Mouse (Mus musculus) kidney, embryonic 16.5 days (tissue): Measurements from ENCODE around the gene Faf1. TPM values are rescaled to one million over a fixed set of nuclear protein-coding genes. Genes with fewer than 3 reads are reported as not detected.

Experiments
- ATAC-seq: fragments of 200-750 bp; cut with Nextera tagmentation; 2 replicates; pipeline ENCODE4 v1.8.0; 2017; ENCODE audit warnings: moderate TSS enrichment; ENCODE audit not compliant: low FRiP score, low TSS enrichment
- H3K27ac ChIP-seq: fragments of 300-500 bp; sonication (generic); 2 replicates; pipeline ENCODE4 v1.5.1; 2014; ENCODE audit warnings: low read length
- H3K27me3 ChIP-seq: fragments of 300-500 bp; sonication (generic); 2 replicates; pipeline ENCODE4 v1.6.1; 2014; ENCODE audit warnings: low read length, control low read depth, mixed read lengths; ENCODE audit not compliant: insufficient read depth
- H3K36me3 ChIP-seq: fragments of 300-500 bp; sonication (generic); 2 replicates; pipeline ENCODE4 v1.6.1; 2014; ENCODE audit warnings: low read length, control low read depth, mixed read lengths; ENCODE audit not compliant: insufficient read depth
- H3K4me1 ChIP-seq: fragments of 300-500 bp; sonication (generic); 2 replicates; pipeline ENCODE4 v1.6.1; 2014; ENCODE audit warnings: low read length, control low read depth, mixed read lengths; ENCODE audit not compliant: insufficient read depth
- H3K4me2 ChIP-seq: fragments of 300-500 bp; sonication (generic); replicated peaks from 2 replicates; pipeline ENCODE4 v1.6.1; 2014; ENCODE audit warnings: low read depth, low read length
- H3K4me3 ChIP-seq: fragments of 300-500 bp; sonication (generic); 2 replicates; pipeline ENCODE4 v1.5.1; 2014; ENCODE audit warnings: mild to moderate bottlenecking, low read length
- H3K9ac ChIP-seq: fragments of 300-500 bp; sonication (generic); replicated peaks from 2 replicates; pipeline ENCODE4 v1.6.1; 2014; ENCODE audit warnings: low read length
- H3K9me3 ChIP-seq: fragments of 300-500 bp; sonication (generic); 2 replicates; pipeline ENCODE4 v1.6.1; 2016; ENCODE audit warnings: low read length, control low read depth
- WGBS: fragments of 180-500 bp; shearing (Covaris S2); extraction: QIAGEN DNeasy Blood & Tissue Kit; methylation state at CpG from one replicate; pipeline ENCODE4 v1.1.7; 2014; 5-methylcytosine and 5-hydroxymethylcytosine counted together
- polyA plus RNA-seq: library from polyadenylated mRNA; unstranded; fragments of >200 nt; fragmentation: Nextera tagmentation; extraction: Ambion mirVana; gene quantifications from 2 replicates; pipeline ENCODE4 v1.2.1, GENCODE M21; 2015

Faf1 gene
- polyA plus RNA-seq, 1 experiment from 2014 or later = 17.8 TPM

- no peak overlapping the region for H3K4me3 ChIP-seq
- H3K4me2 ChIP-seq = no peak overlapping the region
- H3K4me1 ChIP-seq = no peaks in the 10 kb centered on the region
- H3K27ac ChIP-seq = no peak overlapping the region
- ATAC-seq = no peak
- WGBS = 66% methylated on average over 4 of the region's 4 CpGs
- no peaks in the 10 kb centered on the region for H3K9me3 ChIP-seq
- 0 out of 2 replicates have a peak, but pooled peaks cover 2% of the 10 kb centered on the region for H3K36me3 ChIP-seq
- H3K27me3 ChIP-seq = no peaks in the 10 kb centered on the region
- H3K9ac ChIP-seq = no peak overlapping the region
Observed at GRCm38 (mm10) chr4:109884333-109884732, 207.9 kb downstream of the Faf1 start.

- no peak for ATAC-seq
- H3K27ac ChIP-seq = no peak overlapping the region
- no peaks in the 10 kb centered on the region for H3K27me3 ChIP-seq
- H3K4me1 ChIP-seq = no peaks in the 10 kb centered on the region
- WGBS = 86% methylated on average over 6 of the region's 6 CpGs
- no peak overlapping the region for H3K9ac ChIP-seq
- H3K9me3 ChIP-seq = no peaks in the 10 kb centered on the region
- no peak overlapping the region for H3K4me2 ChIP-seq
- H3K36me3 ChIP-seq = peaks cover 9% of the 10 kb centered on the region; the same call in 1 of the 2 replicates
- no peak overlapping the region for H3K4me3 ChIP-seq
Observed at GRCm38 (mm10) chr4:109887856-109888357, 211.5 kb downstream of the Faf1 start.

DNA sequence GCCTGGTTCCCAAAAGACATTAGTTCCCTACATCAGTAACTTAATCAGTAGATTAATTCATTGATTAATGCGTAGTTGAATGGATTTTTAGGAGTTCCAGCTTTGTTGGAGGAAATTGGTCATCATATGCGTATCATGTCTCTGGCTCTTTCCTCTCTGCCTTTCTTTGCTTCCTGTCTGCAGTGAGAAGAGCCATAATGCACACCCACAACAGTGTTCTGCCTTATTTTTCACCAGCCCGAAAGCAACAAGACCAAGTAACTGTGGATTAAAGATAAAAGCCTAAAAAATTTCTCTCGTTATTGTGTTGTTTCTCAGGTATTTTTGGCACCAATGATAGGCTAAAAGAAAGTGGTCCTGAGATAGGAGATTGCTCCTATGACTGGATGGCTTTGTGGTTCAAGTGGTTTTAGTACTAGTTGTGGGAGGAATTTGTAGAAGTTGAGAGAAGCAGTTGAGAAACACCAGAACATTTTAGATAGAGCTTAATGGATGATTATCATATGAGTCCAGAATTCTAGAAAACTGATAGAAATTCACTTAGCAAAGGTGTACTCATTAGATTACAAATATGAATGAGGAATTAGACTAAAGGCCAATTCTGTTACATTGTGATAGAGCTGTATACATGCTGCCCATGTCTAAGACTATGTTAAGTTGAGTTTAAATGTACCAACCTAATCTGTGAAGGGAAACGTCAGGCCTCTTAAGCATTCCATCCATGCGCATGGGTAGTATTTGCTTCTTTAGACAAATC is 221.6 kb downstream of the Faf1 start:
- 93% methylated on average over 6 of the region's 6 CpGs for WGBS
- H3K4me1 ChIP-seq = no peaks in the 10 kb centered on the region
- H3K4me2 ChIP-seq = no peak overlapping the region
- H3K4me3 ChIP-seq = no peak overlapping the region
- H3K9ac ChIP-seq = no peak overlapping the region
- no peak overlapping the region for H3K27ac ChIP-seq
- no peak for ATAC-seq
- H3K36me3 ChIP-seq = no peaks in the 10 kb centered on the region
- no peaks in the 10 kb centered on the region for H3K9me3 ChIP-seq
- no peaks in the 10 kb centered on the region for H3K27me3 ChIP-seq

GRCm38 (mm10) chr4:109901076-109901475 is 224.7 kb downstream of the Faf1 start:
- H3K4me2 ChIP-seq = no peak overlapping the region
- no peak for ATAC-seq
- H3K9ac ChIP-seq = no peak overlapping the region
- no peaks in the 10 kb centered on the region for H3K4me1 ChIP-seq
- H3K9me3 ChIP-seq = no peaks in the 10 kb centered on the region
- no peak overlapping the region for H3K27ac ChIP-seq
- no peaks in the 10 kb centered on the region for H3K36me3 ChIP-seq
- WGBS = 85% methylated on average over 2 of the region's 2 CpGs
- H3K4me3 ChIP-seq = no peak overlapping the region
- H3K27me3 ChIP-seq = no peaks in the 10 kb centered on the region

DNA sequence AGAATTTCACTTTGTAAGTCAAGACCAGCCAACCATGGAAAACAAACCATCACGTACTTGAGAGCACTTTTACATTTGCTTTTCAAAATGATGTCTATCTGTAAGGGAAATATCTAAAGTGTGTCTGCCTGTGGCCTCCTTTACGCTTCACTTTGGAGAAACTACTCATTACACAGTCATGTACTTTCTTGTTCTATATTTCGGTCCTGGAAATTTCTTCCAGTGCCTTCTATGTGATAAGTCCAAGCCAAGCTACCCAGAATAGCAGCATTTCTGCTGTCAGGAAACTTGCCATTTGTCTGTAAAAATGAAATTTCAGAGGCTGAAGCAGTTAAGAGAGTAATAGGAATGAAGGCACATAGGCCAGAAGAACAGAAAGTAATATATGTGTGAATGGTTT is 228.1 kb downstream of the Faf1 start:
- Histone ChIP-seq H3K9ac (no peak overlapping the region), H3K9me3 (no peaks in the 10 kb centered on the region), H3K4me1 (no peaks in the 10 kb centered on the region), H3K36me3 (no peaks in the 10 kb centered on the region), H3K4me3 (no peak overlapping the region), H3K27me3 (no peaks in the 10 kb centered on the region), H3K27ac (no peak overlapping the region), H3K4me2 (no peak overlapping the region)
- WGBS = 84% methylated on average over 3 of the region's 3 CpGs
- ATAC-seq = no peak

DNA sequence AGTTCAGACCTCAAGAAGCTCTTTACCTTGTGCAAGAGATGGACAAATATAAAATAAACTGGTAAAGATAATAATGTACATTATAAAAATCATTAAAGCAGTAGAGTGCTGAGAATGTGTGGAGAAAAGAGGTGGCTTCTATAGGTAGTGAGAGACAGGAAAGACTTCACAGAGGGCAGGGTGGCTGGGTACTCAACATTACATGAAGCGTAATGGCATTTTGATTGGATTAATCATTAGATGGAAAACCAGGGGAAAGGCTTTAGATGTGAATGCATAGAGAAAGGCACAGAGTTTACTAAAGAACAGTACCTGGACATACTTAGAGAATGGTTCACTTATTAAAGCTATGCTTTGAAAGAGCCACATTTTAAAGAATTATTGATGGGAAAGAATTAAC is 252.7 kb downstream of the Faf1 start:
- Histone ChIP-seq H3K4me2 (no peak overlapping the region), H3K36me3 (no peaks in the 10 kb centered on the region), H3K27me3 (no peaks in the 10 kb centered on the region), H3K4me1 (no peaks in the 10 kb centered on the region), H3K4me3 (no peak overlapping the region), H3K9me3 (no peaks in the 10 kb centered on the region), H3K9ac (no peak overlapping the region), H3K27ac (no peak overlapping the region)
- WGBS = 57% methylated on average over 1 of the region's 1 CpGs
- peak; percentile 78 for ATAC-seq

- H3K27ac ChIP-seq = no peak overlapping the region
- no peak overlapping the region for H3K9ac ChIP-seq
- no peaks in the 10 kb centered on the region for H3K27me3 ChIP-seq
- no peak for ATAC-seq
- WGBS = 100% methylated on average over 1 of the region's 1 CpGs
- no peak overlapping the region for H3K4me3 ChIP-seq
- no peaks in the 10 kb centered on the region for H3K9me3 ChIP-seq
- no peaks in the 10 kb centered on the region for H3K36me3 ChIP-seq
- H3K4me1 ChIP-seq = no peaks in the 10 kb centered on the region
- no peak overlapping the region for H3K4me2 ChIP-seq
Observed at GRCm38 (mm10) chr4:109930445-109930844, 254.1 kb downstream of the Faf1 start.

DNA sequence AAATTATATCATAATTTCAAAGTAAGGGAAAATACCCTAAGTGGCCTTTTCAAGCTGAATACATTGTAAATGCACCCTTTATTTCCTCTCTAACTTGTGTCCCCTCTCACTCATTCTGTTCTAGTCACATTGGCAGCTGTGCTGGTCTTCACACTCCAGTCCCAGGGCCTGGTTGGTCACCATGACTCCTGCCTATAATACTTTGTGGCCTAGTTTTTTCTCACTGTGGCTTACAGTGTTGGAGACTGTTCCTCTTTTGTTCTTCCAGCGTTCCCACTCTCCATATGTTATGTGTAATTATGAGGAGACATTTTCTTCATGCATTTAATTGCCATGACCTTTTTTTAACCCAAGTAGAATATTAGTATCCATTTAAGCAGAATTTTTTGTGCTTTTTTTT is 254.5 kb downstream of the Faf1 start:
- 94% methylated on average over 1 of the region's 1 CpGs for WGBS
- H3K4me1 ChIP-seq = no peaks in the 10 kb centered on the region
- no peak overlapping the region for H3K27ac ChIP-seq
- no peaks in the 10 kb centered on the region for H3K36me3 ChIP-seq
- H3K4me3 ChIP-seq = no peak overlapping the region
- no peaks in the 10 kb centered on the region for H3K9me3 ChIP-seq
- H3K9ac ChIP-seq = no peak overlapping the region
- no peaks in the 10 kb centered on the region for H3K27me3 ChIP-seq
- H3K4me2 ChIP-seq = no peak overlapping the region
- ATAC-seq = no peak

DNA sequence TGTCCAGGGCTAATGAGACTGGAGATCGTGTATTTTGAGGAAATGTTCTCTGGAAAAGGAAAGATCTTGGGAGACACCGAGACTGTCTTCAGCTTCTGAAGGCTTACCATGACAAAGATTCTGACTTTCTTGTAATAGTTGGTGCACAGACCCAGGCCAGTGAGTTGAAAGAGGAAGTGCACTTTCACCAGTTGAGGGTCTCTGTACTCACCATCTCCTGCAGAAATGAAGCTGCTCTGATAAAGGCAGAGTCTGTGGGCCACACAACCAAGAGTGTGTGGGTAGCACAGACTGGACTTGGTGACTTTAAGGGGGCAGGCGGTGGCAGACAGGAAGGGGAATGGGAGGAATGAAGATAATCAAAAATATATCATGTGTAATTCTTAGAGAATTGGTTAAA is 260.2 kb downstream of the Faf1 start:
- 91% methylated on average over 3 of the region's 3 CpGs for WGBS
- no peak overlapping the region for H3K9ac ChIP-seq
- H3K4me2 ChIP-seq = no peak overlapping the region
- H3K27me3 ChIP-seq = no peaks in the 10 kb centered on the region
- H3K36me3 ChIP-seq = no peaks in the 10 kb centered on the region
- no peaks in the 10 kb centered on the region for H3K4me1 ChIP-seq
- no peaks in the 10 kb centered on the region for H3K9me3 ChIP-seq
- H3K4me3 ChIP-seq = no peak overlapping the region
- no peak overlapping the region for H3K27ac ChIP-seq
- no peak for ATAC-seq

- Histone ChIP-seq H3K4me1 (no peaks in the 10 kb centered on the region), H3K9ac (no peak overlapping the region), H3K27ac (no peak overlapping the region), H3K4me3 (no peak overlapping the region), H3K27me3 (no peaks in the 10 kb centered on the region), H3K36me3 (no peaks in the 10 kb centered on the region), H3K9me3 (no peaks in the 10 kb centered on the region), H3K4me2 (no peak overlapping the region)
- no peak for ATAC-seq
Observed at GRCm38 (mm10) chr4:109939291-109939690, 262.9 kb downstream of the Faf1 start.
